Mouse (Mus musculus): Measurements from ENCODE around the gene Cops7a. TPM values are rescaled to one million over a fixed set of nuclear protein-coding genes. Genes with fewer than 3 reads are reported as not detected.

Gene Cops7a
- polyA plus RNA-seq (2015; fragmentation: Nextera tagmentation; extraction: Ambion mirVana), result 140 and 156 TPM in 2 replicates

DNA sequence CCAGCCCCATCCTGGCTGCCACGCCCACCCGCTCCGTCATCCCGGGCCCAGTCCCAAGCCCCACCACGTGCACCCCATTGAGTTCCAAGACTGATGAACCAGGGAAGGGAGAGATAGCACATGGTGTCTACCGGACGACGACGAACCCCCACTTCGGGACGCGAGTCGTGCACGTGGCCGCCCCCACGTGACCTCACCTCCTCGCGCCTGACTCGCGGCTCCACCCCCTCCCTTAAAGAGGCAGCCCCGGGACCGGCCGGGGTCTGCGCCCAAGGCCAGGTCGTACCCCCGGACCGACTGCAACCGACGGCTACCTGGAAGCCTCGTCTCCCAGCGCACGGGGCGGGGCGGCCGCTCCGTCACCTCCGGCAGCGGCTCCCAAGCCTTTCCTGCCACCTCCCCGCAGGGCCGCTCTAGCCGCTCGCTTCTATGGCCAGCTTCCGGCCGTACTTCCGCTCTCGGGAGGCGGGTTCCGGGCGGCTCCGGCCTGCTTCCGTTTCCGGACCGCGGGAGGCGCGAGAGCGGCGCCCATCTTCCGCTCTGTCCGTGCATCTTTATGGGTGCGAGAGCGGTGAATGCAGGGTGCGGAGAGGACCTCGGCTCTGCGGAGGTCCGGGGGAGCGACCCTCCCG is at the start of gene Cops7a:
Gene Cops7a (minus strand): TSS at position 451 of the 632 bp plus-strand sequence.
- peaks cover 10% of the 10 kb centered on the region; the same call in 1 of the 2 replicates for H3K4me1 ChIP-seq (ENCODE audit: control insufficient read depth, insufficient read depth, low read length)

DNA sequence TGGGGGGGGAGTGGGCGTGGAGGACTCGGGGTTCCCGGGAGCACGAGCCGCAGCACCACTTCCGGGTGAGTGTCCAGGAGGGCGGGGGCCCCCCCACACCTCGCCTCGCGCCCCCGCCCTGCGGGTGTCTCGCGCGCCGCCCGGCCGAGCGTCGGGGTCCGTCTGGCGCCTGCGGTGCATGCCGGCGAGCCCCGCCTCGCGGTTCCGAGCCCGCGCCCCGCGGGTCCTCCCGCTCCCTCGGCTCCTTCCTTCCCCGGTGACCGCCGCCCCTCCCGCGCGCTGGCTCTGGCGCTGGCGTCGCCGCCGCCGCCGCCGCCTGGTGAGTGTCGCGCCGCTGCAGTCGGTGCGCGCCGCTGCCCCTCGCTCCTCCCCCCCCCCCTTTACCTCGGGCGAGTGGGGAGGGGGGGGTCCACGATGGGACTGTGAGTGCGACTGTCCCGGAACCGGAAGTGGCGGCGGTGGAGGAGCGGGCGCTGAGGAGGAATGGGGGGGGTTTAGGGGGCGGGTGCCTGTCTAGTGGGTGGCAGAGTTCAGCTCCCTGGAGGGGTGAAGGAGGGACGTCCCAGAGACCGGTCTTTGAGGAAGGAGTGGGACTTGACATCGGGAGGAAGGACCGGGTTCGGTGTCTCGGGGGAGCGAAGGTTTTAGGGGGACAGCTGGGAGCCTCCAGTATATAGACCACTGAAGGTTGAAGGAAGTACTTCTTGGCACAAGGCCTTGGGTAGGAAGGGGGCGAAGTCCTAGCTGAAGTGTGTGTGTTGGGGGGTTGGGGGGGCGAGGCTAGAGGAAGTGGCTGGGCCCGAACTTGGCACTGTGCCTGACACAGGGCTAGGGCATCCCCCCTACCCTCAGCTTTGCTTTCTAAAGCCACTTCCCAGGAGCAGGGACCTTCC is 44.1 kb upstream of the Cops7a start:
- H3K4me1 ChIP-seq (ENCODE audit: control insufficient read depth, insufficient read depth, low read length), result peaks cover 8% of the 10 kb centered on the region
- peak overlapping the region; percentile 91 for H3K4me2 ChIP-seq (ENCODE audit: low read depth, low read length)
- no peaks in the 10 kb centered on the region for H3K27me3 ChIP-seq (ENCODE audit: control insufficient read depth, insufficient read depth, low read length)
- no peaks in the 10 kb centered on the region for H3K36me3 ChIP-seq (ENCODE audit: control insufficient read depth, insufficient read depth, low read length)
- H3K9ac ChIP-seq (ENCODE audit: low read length), result peak overlapping the region; percentile 99
- no peaks in the 10 kb centered on the region for H3K9me3 ChIP-seq (replicated peaks; ENCODE audit: control insufficient read depth, low read length)
- peak overlapping the region; percentile 77 for H3K4me3 ChIP-seq (replicated peaks; ENCODE audit: low read length)
- under 1% methylated on average over 56 of the region's 78 CpGs for WGBS
- peak overlapping the region; percentile 98 for H3K27ac ChIP-seq (ENCODE audit: low read length)
- peak; percentile 87 for ATAC-seq (ENCODE audit: insufficient read depth, low FRiP score)

More for the DNA sequence above, at the start of gene Cops7a:
- Histone ChIP-seq H3K36me3 (ENCODE audit: control insufficient read depth, insufficient read depth, low read length) (0 out of 2 replicates have a peak, but pooled peaks cover 9% of the 10 kb centered on the region), H3K4me2 (ENCODE audit: low read depth, low read length) (peak within 1 kb of the TSS; percentile 96), H3K9ac (ENCODE audit: low read length) (peak within 1 kb of the TSS; percentile 98), H3K4me3 (replicated peaks; ENCODE audit: low read length) (peak within 1 kb of the TSS; percentile 80), H3K27me3 (ENCODE audit: control insufficient read depth, insufficient read depth, low read length) (no peaks in the 10 kb centered on the region), H3K27ac (ENCODE audit: low read length) (peak within 1 kb of the TSS; percentile 91), H3K9me3 (replicated peaks; ENCODE audit: control insufficient read depth, low read length) (no peaks in the 10 kb centered on the region)
- peak; percentile 96 for ATAC-seq (ENCODE audit: insufficient read depth, low FRiP score)
- under 1% methylated on average over 68 of the region's 68 CpGs for WGBS

DNA sequence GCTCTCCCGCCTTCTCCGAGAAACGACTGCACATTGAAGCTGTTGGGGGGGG is 43.6 kb upstream of the Cops7a start, which contains the start of gene Zfp384:
Gene Zfp384 (plus strand): TSS at position 17 of the 52 bp plus-strand sequence.
- H3K27me3 ChIP-seq (ENCODE audit: control insufficient read depth, insufficient read depth, low read length), result no peaks in the 10 kb centered on the region
- peak within 1 kb of the TSS; percentile 91 for H3K4me2 ChIP-seq (ENCODE audit: low read depth, low read length)
- peak within 1 kb of the TSS; percentile 98 for H3K27ac ChIP-seq (ENCODE audit: low read length)
- no peaks in the 10 kb centered on the region for H3K9me3 ChIP-seq (replicated peaks; ENCODE audit: control insufficient read depth, low read length)
- H3K4me3 ChIP-seq (replicated peaks; ENCODE audit: low read length), result peak within 1 kb of the TSS; percentile 77
- H3K36me3 ChIP-seq (ENCODE audit: control insufficient read depth, insufficient read depth, low read length), result no peaks in the 10 kb centered on the region
- peak within 1 kb of the TSS; percentile 99 for H3K9ac ChIP-seq (ENCODE audit: low read length)
- 0% methylated on average over 3 of the region's 3 CpGs for WGBS
- no peak for ATAC-seq (ENCODE audit: insufficient read depth, low FRiP score)
- H3K4me1 ChIP-seq (ENCODE audit: control insufficient read depth, insufficient read depth, low read length), result peaks cover 8% of the 10 kb centered on the region

DNA sequence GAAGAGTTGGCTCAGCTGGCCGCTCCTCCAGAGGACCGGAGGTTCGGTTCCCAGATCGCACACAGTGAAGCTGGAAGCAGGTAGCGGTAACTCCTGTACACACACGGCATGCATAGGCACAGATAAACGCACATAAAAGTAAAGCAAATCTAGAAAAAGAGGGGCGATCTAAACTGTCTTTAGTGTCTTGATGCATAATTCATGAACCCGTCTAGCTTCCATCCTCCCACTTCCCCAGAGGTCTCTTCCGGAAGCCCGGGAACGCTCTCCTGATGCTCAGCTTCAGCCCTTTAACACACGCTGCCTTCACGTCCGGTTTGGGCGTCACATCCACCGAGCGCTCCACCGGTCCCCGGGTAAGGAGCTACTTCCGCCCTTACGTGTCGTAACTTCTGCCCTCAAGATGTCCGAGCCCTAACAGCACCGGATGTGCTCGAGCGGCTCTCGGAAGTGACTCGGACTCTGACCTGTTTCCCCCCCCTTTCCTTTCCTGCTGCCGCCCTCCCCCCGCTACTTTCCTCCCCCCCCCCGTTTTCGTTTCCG is 43.3 kb upstream of the Cops7a start:
- Histone ChIP-seq H3K27ac (ENCODE audit: low read length) (peak overlapping the region; percentile 98), H3K27me3 (ENCODE audit: control insufficient read depth, insufficient read depth, low read length) (no peaks in the 10 kb centered on the region), H3K4me2 (ENCODE audit: low read depth, low read length) (peak overlapping the region; percentile 91), H3K4me1 (ENCODE audit: control insufficient read depth, insufficient read depth, low read length) (peaks cover 8% of the 10 kb centered on the region), H3K36me3 (ENCODE audit: control insufficient read depth, insufficient read depth, low read length) (no peaks in the 10 kb centered on the region), H3K9ac (ENCODE audit: low read length) (peak overlapping the region; percentile 99), H3K4me3 (replicated peaks; ENCODE audit: low read length) (peak overlapping the region; percentile 77), H3K9me3 (replicated peaks; ENCODE audit: control insufficient read depth, low read length) (no peaks in the 10 kb centered on the region)
- under 1% methylated on average over 33 of the region's 34 CpGs for WGBS
- ATAC-seq (ENCODE audit: insufficient read depth, low FRiP score), result peak; percentile 98

DNA sequence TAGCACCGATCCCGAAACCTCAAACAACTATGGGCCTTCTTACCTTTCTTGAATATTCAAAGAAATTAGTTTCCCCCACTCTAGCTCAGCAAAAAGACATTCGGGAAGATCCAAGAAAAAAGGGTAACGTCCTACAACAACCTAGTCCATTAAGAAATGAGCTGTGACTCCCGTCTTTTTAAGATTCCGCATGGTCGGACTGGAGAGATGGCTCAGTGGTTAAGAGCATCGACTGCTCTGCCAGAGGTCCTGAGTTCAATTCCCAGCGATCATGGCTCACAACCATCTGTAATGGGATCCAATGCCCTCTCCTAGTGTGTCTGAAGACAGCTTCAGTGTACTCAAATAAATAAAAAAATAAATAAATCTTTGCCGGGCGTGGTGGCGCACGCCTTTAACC is 42.7 kb upstream of the Cops7a start:
- H3K27ac ChIP-seq (ENCODE audit: low read length), result no peak overlapping the region; the same call in 1 of the 2 replicates
- H3K9me3 ChIP-seq (replicated peaks; ENCODE audit: control insufficient read depth, low read length), result no peaks in the 10 kb centered on the region
- peak overlapping the region; percentile 61 for H3K4me2 ChIP-seq (ENCODE audit: low read depth, low read length)
- H3K9ac ChIP-seq (ENCODE audit: low read length), result peak overlapping the region; percentile 99
- ATAC-seq (ENCODE audit: insufficient read depth, low FRiP score), result no peak
- peak overlapping the region; percentile 77 for H3K4me3 ChIP-seq (replicated peaks; ENCODE audit: low read length)
- no peaks in the 10 kb centered on the region for H3K36me3 ChIP-seq (ENCODE audit: control insufficient read depth, insufficient read depth, low read length)
- WGBS, result 39% methylated on average over 13 of the region's 13 CpGs
- peaks cover 8% of the 10 kb centered on the region for H3K4me1 ChIP-seq (ENCODE audit: control insufficient read depth, insufficient read depth, low read length)
- no peaks in the 10 kb centered on the region for H3K27me3 ChIP-seq (ENCODE audit: control insufficient read depth, insufficient read depth, low read length)

DNA sequence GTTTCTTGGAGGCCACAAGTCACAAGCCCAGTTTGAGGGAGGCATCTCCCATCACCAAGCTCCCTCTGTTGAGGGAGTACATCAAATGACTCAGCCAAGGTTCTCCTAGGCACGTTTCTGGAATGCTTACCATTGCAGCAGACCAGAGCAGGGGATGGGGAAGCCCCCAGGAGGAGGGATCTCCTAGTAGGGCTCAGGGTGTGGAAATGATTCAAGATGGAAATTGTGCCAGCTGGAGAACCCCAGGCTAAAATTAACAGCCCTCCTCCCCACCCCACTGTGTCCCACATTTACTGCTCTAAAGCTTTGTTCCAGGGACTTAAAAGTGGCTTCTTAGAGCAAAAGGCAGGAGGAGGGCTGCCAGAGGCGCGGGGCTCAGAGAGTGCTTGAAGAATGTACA is 39.7 kb upstream of the Cops7a start:
- Histone ChIP-seq H3K4me1 (ENCODE audit: control insufficient read depth, insufficient read depth, low read length) (peaks cover 3% of the 10 kb centered on the region), H3K4me2 (ENCODE audit: low read depth, low read length) (no peak overlapping the region), H3K9me3 (replicated peaks; ENCODE audit: control insufficient read depth, low read length) (no peaks in the 10 kb centered on the region), H3K36me3 (ENCODE audit: control insufficient read depth, insufficient read depth, low read length) (no peaks in the 10 kb centered on the region), H3K27ac (ENCODE audit: low read length) (no peak overlapping the region), H3K27me3 (ENCODE audit: control insufficient read depth, insufficient read depth, low read length) (peaks cover 6% of the 10 kb centered on the region; the same call in 1 of the 2 replicates), H3K9ac (ENCODE audit: low read length) (no peak overlapping the region), H3K4me3 (replicated peaks; ENCODE audit: low read length) (no peak overlapping the region)
- ATAC-seq (ENCODE audit: insufficient read depth, low FRiP score), result no peak
- 35% methylated on average over 3 of the region's 3 CpGs for whole genome bisulfite sequencing

DNA sequence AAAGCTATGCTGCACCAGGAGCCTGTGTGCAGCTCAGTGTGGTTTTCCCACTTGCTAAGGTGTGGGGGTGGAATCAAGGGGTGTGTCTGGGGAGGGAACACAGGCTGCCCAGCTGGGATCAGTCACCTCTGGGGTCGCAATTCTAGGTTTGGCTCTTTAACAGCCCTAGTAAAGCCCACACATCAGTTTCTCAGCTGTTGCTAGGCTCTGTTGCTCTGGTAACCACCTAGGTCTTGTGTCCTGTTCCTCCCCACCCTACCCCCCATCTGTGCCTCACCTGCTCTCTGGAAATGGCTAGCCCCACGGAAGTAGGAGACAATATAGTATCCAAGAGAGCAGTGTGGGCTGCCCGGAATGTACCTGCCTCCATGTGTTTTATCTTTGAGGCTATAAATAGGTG is 38.4 kb upstream of the Cops7a start:
- Histone ChIP-seq H3K4me3 (replicated peaks; ENCODE audit: low read length) (no peak overlapping the region), H3K27me3 (ENCODE audit: control insufficient read depth, insufficient read depth, low read length) (peaks cover 18% of the 10 kb centered on the region), H3K27ac (ENCODE audit: low read length) (no peak overlapping the region), H3K4me1 (ENCODE audit: control insufficient read depth, insufficient read depth, low read length) (no peaks in the 10 kb centered on the region), H3K4me2 (ENCODE audit: low read depth, low read length) (no peak overlapping the region), H3K9ac (ENCODE audit: low read length) (no peak overlapping the region), H3K9me3 (replicated peaks; ENCODE audit: control insufficient read depth, low read length) (no peaks in the 10 kb centered on the region), H3K36me3 (ENCODE audit: control insufficient read depth, insufficient read depth, low read length) (no peaks in the 10 kb centered on the region)
- no peak for ATAC-seq (ENCODE audit: insufficient read depth, low FRiP score)
- 21% methylated on average over 3 of the region's 3 CpGs for WGBS

DNA sequence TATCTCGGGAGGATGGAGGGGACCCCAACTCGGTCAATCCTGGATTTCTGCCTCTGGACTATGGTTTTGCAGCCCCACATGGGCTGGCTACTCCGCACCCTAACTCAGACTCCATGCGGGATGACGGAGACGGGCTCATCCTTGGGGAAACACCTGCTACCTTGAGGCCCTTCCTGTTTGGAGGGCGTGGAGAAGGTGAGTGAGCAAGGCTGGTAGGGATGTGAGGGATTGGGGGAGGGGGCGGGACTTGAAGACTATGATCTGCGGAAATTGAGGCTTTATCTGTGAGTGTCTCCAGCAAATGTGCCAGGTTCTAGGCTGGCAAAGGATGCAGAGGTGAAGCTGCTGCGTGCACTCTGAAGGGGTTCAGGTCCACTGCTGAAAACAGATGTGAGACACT is 34.2 kb upstream of the Cops7a start:
- 27% methylated on average over 10 of the region's 10 CpGs for WGBS
- Histone ChIP-seq H3K36me3 (ENCODE audit: control insufficient read depth, insufficient read depth, low read length) (no peaks in the 10 kb centered on the region), H3K4me3 (replicated peaks; ENCODE audit: low read length) (no peak overlapping the region), H3K9me3 (replicated peaks; ENCODE audit: control insufficient read depth, low read length) (no peaks in the 10 kb centered on the region), H3K4me1 (ENCODE audit: control insufficient read depth, insufficient read depth, low read length) (peaks cover 18% of the 10 kb centered on the region), H3K9ac (ENCODE audit: low read length) (no peak overlapping the region), H3K4me2 (ENCODE audit: low read depth, low read length) (no peak overlapping the region), H3K27ac (ENCODE audit: low read length) (no peak overlapping the region), H3K27me3 (ENCODE audit: control insufficient read depth, insufficient read depth, low read length) (peaks cover 50% of the 10 kb centered on the region)
- ATAC-seq (ENCODE audit: insufficient read depth, low FRiP score), result no peak

DNA sequence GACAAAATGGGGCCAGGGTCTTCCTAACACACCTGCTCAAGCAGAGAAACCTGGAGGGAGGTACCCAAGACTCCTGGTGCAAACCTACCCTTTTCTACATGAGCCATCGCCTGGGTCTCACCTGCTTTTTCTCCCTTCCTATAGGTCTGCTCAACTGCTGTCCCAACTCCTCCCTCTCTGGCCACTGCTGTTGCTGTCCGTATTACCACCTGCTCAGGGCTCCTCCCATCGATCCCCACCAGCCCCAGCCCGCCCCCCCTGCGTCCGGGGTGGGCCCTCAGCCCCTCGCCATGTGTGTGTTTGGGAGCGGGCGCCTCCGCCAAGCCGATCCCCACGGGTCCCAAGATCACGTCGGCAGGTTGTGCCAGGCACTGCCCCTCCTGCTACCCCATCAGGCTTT is 33.8 kb upstream of the Cops7a start:
- no peaks in the 10 kb centered on the region for H3K9me3 ChIP-seq (replicated peaks; ENCODE audit: control insufficient read depth, low read length)
- ATAC-seq (ENCODE audit: insufficient read depth, low FRiP score), result no peak
- peaks cover 18% of the 10 kb centered on the region for H3K4me1 ChIP-seq (ENCODE audit: control insufficient read depth, insufficient read depth, low read length)
- H3K27me3 ChIP-seq (ENCODE audit: control insufficient read depth, insufficient read depth, low read length), result peaks cover 54% of the 10 kb centered on the region
- H3K4me2 ChIP-seq (ENCODE audit: low read depth, low read length), result no peak overlapping the region
- no peak overlapping the region for H3K4me3 ChIP-seq (replicated peaks; ENCODE audit: low read length)
- H3K9ac ChIP-seq (ENCODE audit: low read length), result no peak overlapping the region
- H3K36me3 ChIP-seq (ENCODE audit: control insufficient read depth, insufficient read depth, low read length), result no peaks in the 10 kb centered on the region
- no peak overlapping the region for H3K27ac ChIP-seq (ENCODE audit: low read length)
- 32% methylated on average over 14 of the region's 14 CpGs for WGBS
